ENCODE assay signal across 10 mouse cellular contexts in genomic region chr4:87087597-87087996, GRCm38 (mm10).
"Had no signal": no experiment of that assay in that cellular context is flagged by ENCODE, and none has a peak within 500 bp of the region (broad histone marks: within the 10 kb centered on the region; RNA-seq: fewer than 3 reads in every experiment).

No protein-coding gene starts in this region.

- H3K4me1 ChIP-seq: kidney, embryonic 15.5 days had no signal

- H3K4me2 ChIP-seq: kidney, embryonic 15.5 days; limb, embryonic 13.5 days had no signal

- H3K27ac ChIP-seq: kidney, embryonic 15.5 days; limb, embryonic 13.5 days; liver, embryonic 14.5 days; stomach, postnatal 0 days had no signal

- DNase-seq: kidney, adult 2 months; kidney, postnatal 14 days; layer of hippocampus, adult 9-11 months; layer of hippocampus, postnatal 36 days; left cerebral cortex, postnatal 4 days; right cerebral cortex, postnatal 14 days had no signal

- H3K4me3 ChIP-seq: kidney, embryonic 15.5 days; limb, embryonic 13.5 days had no signal

- H3K27me3 ChIP-seq: kidney, embryonic 15.5 days; limb, embryonic 13.5 days had no signal

- H3K9ac ChIP-seq: kidney, embryonic 15.5 days; limb, embryonic 13.5 days; liver, embryonic 14.5 days had no signal

- H3K9me3 ChIP-seq: kidney, embryonic 15.5 days; limb, embryonic 13.5 days had no signal

- H3K36me3 ChIP-seq: kidney, embryonic 15.5 days; limb, embryonic 13.5 days had no signal
